Mouse (Mus musculus): Measurements from ENCODE around the gene Dusp16.

DNA sequence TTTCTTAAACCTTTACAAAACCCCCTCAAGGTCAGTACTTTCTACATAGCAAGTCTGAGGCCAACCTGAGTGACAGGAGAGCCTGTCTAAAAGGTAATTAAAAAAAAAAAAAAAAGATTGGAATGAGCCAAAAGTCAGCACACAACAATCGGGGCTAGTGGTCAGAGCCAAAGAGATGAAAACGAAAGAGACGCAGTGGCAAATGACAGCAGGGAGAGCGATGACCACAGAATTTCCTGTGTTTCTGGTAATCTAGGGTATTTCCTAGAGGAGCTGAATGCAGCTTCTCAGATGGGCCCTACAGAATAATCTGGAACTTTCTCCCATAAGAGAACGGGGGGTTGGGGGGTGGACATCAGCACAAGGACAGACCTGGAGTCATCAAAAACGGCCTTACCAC lies 13.7 kb upstream of the Dusp16 start:
- TF ChIP-seq CTCF (IDR thresholded peaks at IDR 0.05), result no peak
- TF ChIP-seq EP300 (IDR thresholded peaks at IDR 0.05), result no peak
